Mouse (Mus musculus) liver, adult 2 months (tissue): Measurements from ENCODE around the gene Rela. TPM values are rescaled to one million over a fixed set of nuclear protein-coding genes. Genes with fewer than 3 reads are reported as not detected.
A peak's percentile ranks its signal among the peaks of the same experiment; 100 is the strongest.
"Not testable (repeated sequence)": the region's sequence is repeated elsewhere in the genome, so short reads cannot be mapped to it uniquely, and the experiment has no call there.

Experiments
- DNase-seq: peaks from one replicate; pipeline ENCODE4 v3.0.0-alpha.2; 2011; ENCODE audit warnings: low read depth, low spot score; ENCODE audit errors: extremely low read depth
- H3K27ac ChIP-seq: fragments of 200-500 bp; replicated peaks from 2 replicates; pipeline ENCODE4 v1.5.1; 2012; ENCODE audit warnings: low read depth, mild to moderate bottlenecking, control low read depth, inconsistent platforms, low read length; ENCODE audit not compliant: insufficient read depth
- H3K27me3 ChIP-seq: fragments of 200-500 bp; 2 replicates; pipeline ENCODE4 v1.6.1; 2012; ENCODE audit warnings: mild to moderate bottlenecking, moderate library complexity, low read length, inconsistent platforms; ENCODE audit not compliant: control insufficient read depth, insufficient read depth
- H3K36me3 ChIP-seq: fragments of 200-500 bp; 2 replicates; pipeline ENCODE4 v1.6.1; 2012; ENCODE audit warnings: low read length, inconsistent platforms; ENCODE audit not compliant: control insufficient read depth, insufficient read depth
- H3K4me1 ChIP-seq: fragments of 200-500 bp; 2 replicates; pipeline ENCODE4 v1.6.1; 2011; ENCODE audit warnings: low read length; ENCODE audit not compliant: control insufficient read depth, insufficient read depth
- H3K4me3 ChIP-seq: fragments of 200-500 bp; 2 replicates; pipeline ENCODE4 v1.5.1; 2011; ENCODE audit warnings: low read depth, mild to moderate bottlenecking, control low read depth, low read length, moderate library complexity; ENCODE audit not compliant: insufficient read depth
- H3K79me2 ChIP-seq: fragments of 200-500 bp; 2 replicates; pipeline ENCODE4 v1.6.1; 2012; ENCODE audit warnings: inconsistent platforms, mild to moderate bottlenecking, low read length, moderate library complexity; ENCODE audit not compliant: control insufficient read depth, insufficient read depth
- H3K9ac ChIP-seq: fragments of 200-500 bp; 2 replicates; pipeline ENCODE4 v1.6.1; 2012; ENCODE audit warnings: low read depth, mild to moderate bottlenecking, control low read depth, inconsistent platforms, low read length
- CTCF ChIP-seq: fragments of 200-500 bp; IDR thresholded peaks from 2 replicates; pipeline ENCODE4 v1.5.1; 2011; ENCODE audit warnings: low read depth, low read length, control low read depth
- POLR2A ChIP-seq: fragments of 200-500 bp; IDR thresholded peaks from 2 replicates; pipeline ENCODE4 v1.6.1; 2011; ENCODE audit warnings: low read length, control low read depth; ENCODE audit not compliant: insufficient read depth; ENCODE audit errors: extremely low read depth
- WGBS: fragments of 180-500 bp; shearing (Covaris S2); methylation state at CpG from one replicate; pipeline ENCODE4 v1.1.7; 2018; 5-methylcytosine and 5-hydroxymethylcytosine counted together
- polyA plus RNA-seq: library from polyadenylated mRNA; depleted of rRNA; stranded (reverse); fragments of >200 nt; gene quantifications from 2 replicates; pipeline ENCODE4 v1.2.3, GENCODE M21; 2012
- total RNA-seq: library from RNA; depleted of rRNA; stranded (reverse); fragments of >200 nt; gene quantifications from 2 replicates; pipeline ENCODE4 v1.2.3, GENCODE M21; 2014

Rela gene
- total and polyA plus RNA-seq, 2 experiments, result 7.6 to 65.7 TPM

- Histone ChIP-seq H3K9ac (no peak overlapping the region), H3K27ac (no peak overlapping the region)
- WGBS, result 94% methylated on average over 13 of the region's 13 CpGs
Observed at GRCm38 (mm10) chr19:5684985-5685384, 47.7 kb downstream of the Rela start.

DNA sequence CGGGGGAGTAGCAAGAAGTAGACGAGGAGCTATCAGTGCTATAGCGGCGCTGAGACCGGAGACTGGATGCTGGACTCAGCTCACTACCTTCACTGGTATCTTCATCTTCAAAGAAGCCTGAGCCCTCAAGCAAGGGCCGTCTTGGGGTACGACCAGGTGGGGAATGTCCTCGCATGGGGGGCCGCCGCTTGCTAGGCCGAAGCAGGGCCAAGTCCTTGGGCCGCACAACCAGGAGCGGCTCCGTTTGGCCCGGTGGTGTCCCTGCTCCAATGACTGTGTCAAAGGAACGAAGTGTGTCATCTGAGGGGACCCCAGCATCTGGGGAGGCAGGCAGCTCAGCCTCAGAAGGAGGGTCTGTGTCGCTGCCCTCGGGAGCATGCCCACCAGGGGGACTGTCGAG, 48.1 kb downstream of the Rela start:
- Histone ChIP-seq H3K27me3 (no peaks in the 10 kb centered on the region), H3K36me3 (peaks cover 7% of the 10 kb centered on the region), H3K27ac (no peak overlapping the region), H3K9ac (no peak overlapping the region), H3K4me3 (no peak overlapping the region), H3K79me2 (peaks cover 8% of the 10 kb centered on the region), H3K4me1 (peaks cover 7% of the 10 kb centered on the region)
- no peak for TF ChIP-seq POLR2A
- TF ChIP-seq CTCF, result no peak
- WGBS, result 97% methylated on average over 19 of the region's 19 CpGs
- DNase-seq, result no peak

More at GRCm38 (mm10) chr19:5684985-5685384, 47.7 kb downstream of the Rela start:
- no peak for TF ChIP-seq POLR2A
- no peak for TF ChIP-seq CTCF
- peaks cover 3% of the 10 kb centered on the region for H3K79me2 ChIP-seq
- no peaks in the 10 kb centered on the region for H3K27me3 ChIP-seq
- DNase-seq, result no peak
- peaks cover 7% of the 10 kb centered on the region for H3K36me3 ChIP-seq
- H3K4me1 ChIP-seq, result peaks cover 6% of the 10 kb centered on the region
- no peak overlapping the region for H3K4me3 ChIP-seq

GRCm38 (mm10) chr19:5685861-5686260, 48.6 kb downstream of the Rela start:
- Histone ChIP-seq H3K9ac (no peak overlapping the region), H3K4me3 (no peak overlapping the region), H3K36me3 (peaks cover 6% of the 10 kb centered on the region), H3K4me1 (peaks cover 11% of the 10 kb centered on the region), H3K27ac (no peak overlapping the region), H3K79me2 (peaks cover 12% of the 10 kb centered on the region), H3K27me3 (no peaks in the 10 kb centered on the region)
- no peak for DNase-seq
- TF ChIP-seq POLR2A (no peak), CTCF (no peak)
- WGBS, result 96% methylated on average over 11 of the region's 11 CpGs

- H3K79me2 ChIP-seq, result peaks cover 18% of the 10 kb centered on the region
- H3K4me3 ChIP-seq, result no peak overlapping the region
- peaks cover 5% of the 10 kb centered on the region; the same call in 1 of the 2 replicates for H3K36me3 ChIP-seq
- 92% methylated on average over 13 of the region's 13 CpGs for WGBS
- DNase-seq, result no peak
- no peak overlapping the region for H3K27ac ChIP-seq
- H3K9ac ChIP-seq, result no peak overlapping the region
- H3K4me1 ChIP-seq, result peaks cover 17% of the 10 kb centered on the region
- TF ChIP-seq POLR2A, result no peak
- TF ChIP-seq CTCF, result no peak
- no peaks in the 10 kb centered on the region for H3K27me3 ChIP-seq
Observed at GRCm38 (mm10) chr19:5686437-5686836, 49.2 kb downstream of the Rela start.

GRCm38 (mm10) chr19:5686954-5687353, 49.7 kb downstream of the Rela start:
- peaks cover 23% of the 10 kb centered on the region for H3K79me2 ChIP-seq
- DNase-seq, H3K4me3 ChIP-seq, H3K9ac ChIP-seq, H3K27me3 ChIP-seq, H3K27ac ChIP-seq, H3K36me3 ChIP-seq: not testable (repeated sequence)
- WGBS, result 94% methylated on average over 12 of the region's 12 CpGs
- peaks cover 20% of the 10 kb centered on the region for H3K4me1 ChIP-seq

GRCm38 (mm10) chr19:5687738-5688137, 50.5 kb downstream of the Rela start:
- peaks cover 1% of the 10 kb centered on the region; the same call in 1 of the 2 replicates for H3K36me3 ChIP-seq
- no peak overlapping the region for H3K27ac ChIP-seq
- H3K79me2 ChIP-seq, result peaks cover 23% of the 10 kb centered on the region
- TF ChIP-seq CTCF, result no peak
- H3K4me1 ChIP-seq, result peaks cover 20% of the 10 kb centered on the region
- H3K27me3 ChIP-seq, result no peaks in the 10 kb centered on the region
- no peak for DNase-seq
- whole genome bisulfite sequencing, result 32% methylated on average over 9 of the region's 9 CpGs
- H3K9ac ChIP-seq, result peak overlapping the region; percentile 80
- peak overlapping the region; percentile 88 for H3K4me3 ChIP-seq
